Mouse (Mus musculus): Measurements from ENCODE around the gene Loxl1. TPM values are rescaled to one million over a fixed set of nuclear protein-coding genes. Genes with fewer than 3 reads are reported as not detected.
A peak's percentile ranks its signal among the peaks of the same experiment; 100 is the strongest.

The Loxl1 gene
- polyA plus RNA-seq, 2 experiments, result 0.80 to 1.2 TPM

- Histone ChIP-seq H3K27me3 (ENCODE audit: control insufficient read depth, insufficient read depth, low read length) (no peaks in the 10 kb centered on the region), H3K4me2 (ENCODE audit: low read depth) (no peak overlapping the region), H3K27ac (no peak overlapping the region), H3K9me3 (ENCODE audit: control insufficient read depth, low read length) (no peaks in the 10 kb centered on the region), H3K4me1 (replicated peaks; ENCODE audit: control insufficient read depth in 2 of 2, insufficient read depth in 2 of 2, low read length in 1 of 2) (no peaks in the 10 kb centered on the region), H3K4me3 (ENCODE audit: insufficient read depth in 1 of 2, low read depth in 2 of 2, low read length in 2 of 2) (no peak overlapping the region), H3K9ac (replicated peaks) (no peak overlapping the region), H3K36me3 (replicated peaks; ENCODE audit: control insufficient read depth, insufficient read depth, low read depth) (no peaks in the 10 kb centered on the region)
- WGBS (ENCODE audit: insufficient replicate concordance), result 71% methylated on average over 3 of the region's 3 CpGs
- TF ChIP-seq CTCF (IDR thresholded peaks at IDR 0.05; ENCODE audit: low read depth), result peak; percentile 65
- no peak for TF ChIP-seq EP300 (IDR thresholded peaks at IDR 0.05; ENCODE audit: low read depth)
- DNase-seq (ENCODE audit: low read depth in 3 of 3, low spot score in 3 of 3) (no peak), ATAC-seq (ENCODE audit: insufficient read depth) (no peak)
Measured at GRCm38 (mm10) chr9:58321681-58322080, 8.7 kb upstream of the Loxl1 start.

- DNase-seq (ENCODE audit: low read depth in 3 of 3, low spot score in 3 of 3) (no peak), ATAC-seq (ENCODE audit: insufficient read depth) (no peak)
- Histone ChIP-seq H3K9me3 (ENCODE audit: control insufficient read depth, low read length) (no peaks in the 10 kb centered on the region), H3K4me1 (replicated peaks; ENCODE audit: control insufficient read depth in 2 of 2, insufficient read depth in 2 of 2, low read length in 1 of 2) (no peaks in the 10 kb centered on the region), H3K9ac (replicated peaks) (no peak overlapping the region), H3K4me3 (ENCODE audit: insufficient read depth in 1 of 2, low read depth in 2 of 2, low read length in 2 of 2) (no peak overlapping the region), H3K27me3 (ENCODE audit: control insufficient read depth, insufficient read depth, low read length) (peaks cover 3% of the 10 kb centered on the region; the same call in 1 of the 2 replicates), H3K36me3 (replicated peaks; ENCODE audit: control insufficient read depth, insufficient read depth, low read depth) (no peaks in the 10 kb centered on the region), H3K27ac (no peak overlapping the region), H3K4me2 (ENCODE audit: low read depth) (no peak overlapping the region)
- 63% methylated on average over 3 of the region's 3 CpGs for WGBS (ENCODE audit: insufficient replicate concordance)
- TF ChIP-seq CTCF (IDR thresholded peaks at IDR 0.05; ENCODE audit: low read depth), result no peak
- no peak for TF ChIP-seq EP300 (IDR thresholded peaks at IDR 0.05; ENCODE audit: low read depth)
Measured at GRCm38 (mm10) chr9:58318317-58318716, 5.3 kb upstream of the Loxl1 start.

- H3K27ac ChIP-seq, result no peak overlapping the region
- peaks cover 13% of the 10 kb centered on the region for H3K27me3 ChIP-seq (ENCODE audit: control insufficient read depth, insufficient read depth, low read length)
- H3K4me1 ChIP-seq (replicated peaks; ENCODE audit: control insufficient read depth in 2 of 2, insufficient read depth in 2 of 2, low read length in 1 of 2), result no peaks in the 10 kb centered on the region
- H3K4me2 ChIP-seq (ENCODE audit: low read depth), result no peak overlapping the region
- 57% methylated on average over 3 of the region's 3 CpGs for WGBS (ENCODE audit: insufficient replicate concordance)
- ATAC-seq (ENCODE audit: insufficient read depth) (no peak), DNase-seq (ENCODE audit: low read depth in 3 of 3, low spot score in 3 of 3) (no peak)
- no peak overlapping the region for H3K9ac ChIP-seq (replicated peaks)
- H3K4me3 ChIP-seq (ENCODE audit: insufficient read depth in 1 of 2, low read depth in 2 of 2, low read length in 2 of 2), result no peak overlapping the region
- TF ChIP-seq CTCF (IDR thresholded peaks at IDR 0.05; ENCODE audit: low read depth) (no peak), EP300 (IDR thresholded peaks at IDR 0.05; ENCODE audit: low read depth) (no peak)
- H3K36me3 ChIP-seq (replicated peaks; ENCODE audit: control insufficient read depth, insufficient read depth, low read depth), result no peaks in the 10 kb centered on the region
- no peaks in the 10 kb centered on the region for H3K9me3 ChIP-seq (ENCODE audit: control insufficient read depth, low read length)
Measured at GRCm38 (mm10) chr9:58317381-58317780, 4.4 kb upstream of the Loxl1 start.

GRCm38 (mm10) chr9:58316784-58317183 lies 3.8 kb upstream of the Loxl1 start:
- no peak for ATAC-seq (ENCODE audit: insufficient read depth)
- peaks cover 19% of the 10 kb centered on the region for H3K27me3 ChIP-seq (ENCODE audit: control insufficient read depth, insufficient read depth, low read length)
- no peak for TF ChIP-seq CTCF (IDR thresholded peaks at IDR 0.05; ENCODE audit: low read depth)
- no peak for TF ChIP-seq EP300 (IDR thresholded peaks at IDR 0.05; ENCODE audit: low read depth)

GRCm38 (mm10) chr9:58315850-58316249 lies 2.9 kb upstream of the Loxl1 start:
- H3K4me2 ChIP-seq (ENCODE audit: low read depth), result no peak overlapping the region
- WGBS (ENCODE audit: insufficient replicate concordance), result 69% methylated on average over 2 of the region's 2 CpGs
- H3K36me3 ChIP-seq (replicated peaks; ENCODE audit: control insufficient read depth, insufficient read depth, low read depth), result no peaks in the 10 kb centered on the region
- no peaks in the 10 kb centered on the region for H3K4me1 ChIP-seq (replicated peaks; ENCODE audit: control insufficient read depth in 2 of 2, insufficient read depth in 2 of 2, low read length in 1 of 2)
- DNase-seq (ENCODE audit: low read depth in 3 of 3, low spot score in 3 of 3) (no peak), ATAC-seq (ENCODE audit: insufficient read depth) (no peak)
- TF ChIP-seq CTCF (IDR thresholded peaks at IDR 0.05; ENCODE audit: low read depth) (no peak), EP300 (IDR thresholded peaks at IDR 0.05; ENCODE audit: low read depth) (no peak)
- peaks cover 25% of the 10 kb centered on the region for H3K27me3 ChIP-seq (ENCODE audit: control insufficient read depth, insufficient read depth, low read length)
- no peak overlapping the region for H3K27ac ChIP-seq
- no peak overlapping the region for H3K4me3 ChIP-seq (ENCODE audit: insufficient read depth in 1 of 2, low read depth in 2 of 2, low read length in 2 of 2)
- H3K9me3 ChIP-seq (ENCODE audit: control insufficient read depth, low read length), result no peaks in the 10 kb centered on the region
- no peak overlapping the region for H3K9ac ChIP-seq (replicated peaks)

More at GRCm38 (mm10) chr9:58316784-58317183, 3.8 kb upstream of the Loxl1 start:
- no peak overlapping the region for H3K4me2 ChIP-seq (ENCODE audit: low read depth)
- no peaks in the 10 kb centered on the region for H3K4me1 ChIP-seq (replicated peaks; ENCODE audit: control insufficient read depth in 2 of 2, insufficient read depth in 2 of 2, low read length in 1 of 2)
- H3K36me3 ChIP-seq (replicated peaks; ENCODE audit: control insufficient read depth, insufficient read depth, low read depth), result no peaks in the 10 kb centered on the region
- no peak overlapping the region for H3K4me3 ChIP-seq (ENCODE audit: insufficient read depth in 1 of 2, low read depth in 2 of 2, low read length in 2 of 2)
- no peak for DNase-seq (ENCODE audit: low read depth in 3 of 3, low spot score in 3 of 3)
- H3K27ac ChIP-seq, result no peak overlapping the region
- no peaks in the 10 kb centered on the region for H3K9me3 ChIP-seq (ENCODE audit: control insufficient read depth, low read length)
- no peak overlapping the region for H3K9ac ChIP-seq (replicated peaks)
- WGBS (ENCODE audit: insufficient replicate concordance), result 36% methylated on average over 7 of the region's 7 CpGs

All from liver, embryonic 14.5 days (tissue).